Mouse (Mus musculus) ZHBTc4 (cell line): ENCODE results near the gene Rai14.

Experiments
- DNase-seq: peaks from one replicate; pipeline ENCODE4 v3.0.0-alpha.2; 2011; ENCODE audit warnings: low read depth, low spot score

Gene Rai14

GRCm38 (mm10) chr15:10714409-10715138 lies at the start of gene Rai14:
TSS of gene Rai14 (minus strand) at chr15:10714624.
- DNase-seq, result peak; percentile 95

- no peak for DNase-seq
Observed at GRCm38 (mm10) chr15:10761441-10761840, 47.0 kb upstream of the Rai14 start.

GRCm38 (mm10) chr15:10760006-10760405 lies 45.6 kb upstream of the Rai14 start:
- no peak for DNase-seq

GRCm38 (mm10) chr15:10759440-10759839 lies 45.0 kb upstream of the Rai14 start:
- DNase-seq, result no peak

GRCm38 (mm10) chr15:10758808-10759207 lies 44.4 kb upstream of the Rai14 start:
- peak; percentile 12 for DNase-seq

- peak; percentile 28 for DNase-seq
Observed at GRCm38 (mm10) chr15:10751141-10751540, 36.7 kb upstream of the Rai14 start.

GRCm38 (mm10) chr15:10750339-10750738 lies 35.9 kb upstream of the Rai14 start:
- DNase-seq, result no peak

GRCm38 (mm10) chr15:10749678-10750077 lies 35.3 kb upstream of the Rai14 start:
- no peak for DNase-seq

GRCm38 (mm10) chr15:10747638-10748037 lies 33.2 kb upstream of the Rai14 start:
- DNase-seq, result no peak

- DNase-seq, result no peak
Observed at GRCm38 (mm10) chr15:10747226-10747625, 32.8 kb upstream of the Rai14 start.

GRCm38 (mm10) chr15:10746303-10747051 lies 32.1 kb upstream of the Rai14 start:
- DNase-seq, result peak; percentile 16

GRCm38 (mm10) chr15:10742441-10742840 lies 28.0 kb upstream of the Rai14 start:
- DNase-seq, result no peak

- no peak for DNase-seq
Observed at GRCm38 (mm10) chr15:10739279-10739678, 24.9 kb upstream of the Rai14 start.

- no peak for DNase-seq
Observed at GRCm38 (mm10) chr15:10738354-10739142, 24.1 kb upstream of the Rai14 start.

GRCm38 (mm10) chr15:10735948-10736347 lies 21.5 kb upstream of the Rai14 start:
- DNase-seq, result no peak

GRCm38 (mm10) chr15:10735216-10735615 lies 20.8 kb upstream of the Rai14 start:
- peak; percentile 45 for DNase-seq

- DNase-seq, result no peak
Observed at GRCm38 (mm10) chr15:10731398-10731797, 17.0 kb upstream of the Rai14 start.

- DNase-seq, result no peak
Observed at GRCm38 (mm10) chr15:10726272-10726671, 11.8 kb upstream of the Rai14 start.

- DNase-seq, result peak; percentile 72
Observed at GRCm38 (mm10) chr15:10724857-10725256, 10.4 kb upstream of the Rai14 start.

GRCm38 (mm10) chr15:10723507-10723906 lies 9.1 kb upstream of the Rai14 start:
- peak; percentile 99 for DNase-seq

- peak; percentile 52 for DNase-seq
Observed at GRCm38 (mm10) chr15:10722629-10723339, 8.4 kb upstream of the Rai14 start.
